Mouse (Mus musculus) thymus, adult 2 months (tissue): ENCODE results near the gene Pld5. TPM values are rescaled to one million over a fixed set of nuclear protein-coding genes. Genes with fewer than 3 reads are reported as not detected.

Experiments used
- DNase-seq: peaks from one replicate; pipeline ENCODE4 v3.0.0; 2021
- H3K27ac ChIP-seq: fragments of 200-500 bp; 2 replicates; pipeline ENCODE4 v1.5.1; 2012; ENCODE audit warnings: low read length, control low read depth; ENCODE audit not compliant: control insufficient read depth, insufficient read depth
- H3K27me3 ChIP-seq: fragments of 200-500 bp; 2 replicates; pipeline ENCODE4 v1.6.1; 2012; ENCODE audit warnings: mild to moderate bottlenecking, low read length, moderate library complexity, mixed read lengths; ENCODE audit not compliant: control insufficient read depth, insufficient read depth
- H3K36me3 ChIP-seq: fragments of 200-500 bp; 2 replicates; pipeline ENCODE4 v1.6.1; 2012; ENCODE audit warnings: mild to moderate bottlenecking, low read length, moderate library complexity; ENCODE audit not compliant: control insufficient read depth, insufficient read depth
- H3K4me1 ChIP-seq: fragments of 200-500 bp; replicated peaks from 2 replicates; pipeline ENCODE4 v1.6.1; 2012; ENCODE audit warnings: low read length; ENCODE audit not compliant: control insufficient read depth, insufficient read depth
- H3K4me3 ChIP-seq: fragments of 200-500 bp; 2 replicates; pipeline ENCODE4 v1.5.1; 2012; ENCODE audit warnings: mild to moderate bottlenecking, low read length, control low read depth, moderate library complexity; ENCODE audit not compliant: control insufficient read depth, insufficient read depth
- CTCF ChIP-seq: fragments of 200-500 bp; IDR thresholded peaks from 2 replicates; pipeline ENCODE4 v1.5.1; 2012; ENCODE audit warnings: mild to moderate bottlenecking, control low read depth, low read length, moderate library complexity, borderline replicate concordance; ENCODE audit not compliant: control insufficient read depth, poor library complexity, insufficient read depth; ENCODE audit errors: extremely low read depth
- POLR2A ChIP-seq: fragments of 200-500 bp; IDR thresholded peaks from 2 replicates; pipeline ENCODE4 v1.6.1; 2012; ENCODE audit warnings: mild to moderate bottlenecking, low read length, control low read depth, moderate library complexity; ENCODE audit not compliant: control insufficient read depth, poor library complexity, insufficient read depth; ENCODE audit errors: extremely low read depth
- WGBS: fragments of 180-500 bp; shearing (Covaris S2); methylation state at CpG from one replicate; pipeline ENCODE4 v1.1.7; 2018; 5-methylcytosine and 5-hydroxymethylcytosine counted together
- polyA plus RNA-seq: library from polyadenylated mRNA; depleted of rRNA; stranded (reverse); fragments of >200 nt; gene quantifications from 2 replicates; pipeline ENCODE4 v1.2.3, GENCODE M21; 2012

The Pld5 gene
- polyA plus RNA-seq, 1 experiment, result 0.08 TPM

- DNase-seq, result no peak
- no peak overlapping the region for H3K27ac ChIP-seq
- no peak overlapping the region for H3K4me3 ChIP-seq
- H3K27me3 ChIP-seq, result no peaks in the 10 kb centered on the region
- 84% methylated on average over 3 of the region's 3 CpGs for WGBS
- no peaks in the 10 kb centered on the region for H3K36me3 ChIP-seq
- H3K4me1 ChIP-seq, result no peaks in the 10 kb centered on the region
- TF ChIP-seq POLR2A (no peak), CTCF (no peak)
Measured at GRCm38 (mm10) chr1:176036028-176036427, 239.1 kb downstream of the Pld5 start.

- Histone ChIP-seq H3K27me3 (no peaks in the 10 kb centered on the region), H3K4me1 (no peaks in the 10 kb centered on the region), H3K27ac (no peak overlapping the region), H3K36me3 (no peaks in the 10 kb centered on the region), H3K4me3 (no peak overlapping the region)
- 83% methylated on average over 6 of the region's 6 CpGs for WGBS
- TF ChIP-seq CTCF, result no peak
- TF ChIP-seq POLR2A, result no peak
- no peak for DNase-seq
Measured at GRCm38 (mm10) chr1:176034699-176035098, 240.4 kb downstream of the Pld5 start.

GRCm38 (mm10) chr1:176033698-176034097 lies 241.4 kb downstream of the Pld5 start:
- WGBS, result 96% methylated on average over 5 of the region's 5 CpGs
- no peak for DNase-seq
- H3K27me3 ChIP-seq, result no peaks in the 10 kb centered on the region
- no peak overlapping the region for H3K27ac ChIP-seq
- no peak overlapping the region for H3K4me3 ChIP-seq
- H3K4me1 ChIP-seq, result no peaks in the 10 kb centered on the region
- TF ChIP-seq CTCF (no peak), POLR2A (no peak)
- no peaks in the 10 kb centered on the region for H3K36me3 ChIP-seq

GRCm38 (mm10) chr1:176029063-176029462 lies 246.0 kb downstream of the Pld5 start:
- Histone ChIP-seq H3K27ac (no peak overlapping the region), H3K27me3 (no peaks in the 10 kb centered on the region), H3K36me3 (no peaks in the 10 kb centered on the region), H3K4me1 (no peaks in the 10 kb centered on the region), H3K4me3 (no peak overlapping the region)
- WGBS, result 97% methylated on average over 1 of the region's 1 CpGs
- TF ChIP-seq CTCF, result no peak
- no peak for TF ChIP-seq POLR2A
- DNase-seq, result no peak

- Histone ChIP-seq H3K36me3 (no peaks in the 10 kb centered on the region), H3K27ac (no peak overlapping the region), H3K27me3 (no peaks in the 10 kb centered on the region), H3K4me1 (no peaks in the 10 kb centered on the region), H3K4me3 (no peak overlapping the region)
- TF ChIP-seq POLR2A (no peak), CTCF (no peak)
- 91% methylated on average over 3 of the region's 3 CpGs for WGBS
- DNase-seq, result no peak
Measured at GRCm38 (mm10) chr1:176028397-176028796, 246.7 kb downstream of the Pld5 start.

GRCm38 (mm10) chr1:176024501-176024900 lies 250.6 kb downstream of the Pld5 start:
- DNase-seq, result no peak
- no peaks in the 10 kb centered on the region for H3K27me3 ChIP-seq
- H3K36me3 ChIP-seq, result no peaks in the 10 kb centered on the region
- 97% methylated on average over 1 of the region's 1 CpGs for WGBS
- H3K4me3 ChIP-seq, result no peak overlapping the region
- TF ChIP-seq CTCF (no peak), POLR2A (no peak)
- no peaks in the 10 kb centered on the region for H3K4me1 ChIP-seq
- H3K27ac ChIP-seq, result no peak overlapping the region

GRCm38 (mm10) chr1:176018523-176018922 lies 256.6 kb downstream of the Pld5 start:
- DNase-seq, result no peak
- no peaks in the 10 kb centered on the region for H3K27me3 ChIP-seq
- TF ChIP-seq CTCF, result no peak
- TF ChIP-seq POLR2A, result no peak
- 93% methylated on average over 3 of the region's 3 CpGs for WGBS
- H3K4me3 ChIP-seq, result no peak overlapping the region
- H3K27ac ChIP-seq, result no peak overlapping the region
- H3K4me1 ChIP-seq, result no peaks in the 10 kb centered on the region
- H3K36me3 ChIP-seq, result no peaks in the 10 kb centered on the region
